Mouse (Mus musculus): ENCODE measurements around the gene Smchd1. TPM values are rescaled to one million over a fixed set of nuclear protein-coding genes. Genes with fewer than 3 reads are reported as not detected.

Smchd1 gene
- polyA plus RNA-seq, 1 experiment from 2014 or later: 64.4 TPM

DNA sequence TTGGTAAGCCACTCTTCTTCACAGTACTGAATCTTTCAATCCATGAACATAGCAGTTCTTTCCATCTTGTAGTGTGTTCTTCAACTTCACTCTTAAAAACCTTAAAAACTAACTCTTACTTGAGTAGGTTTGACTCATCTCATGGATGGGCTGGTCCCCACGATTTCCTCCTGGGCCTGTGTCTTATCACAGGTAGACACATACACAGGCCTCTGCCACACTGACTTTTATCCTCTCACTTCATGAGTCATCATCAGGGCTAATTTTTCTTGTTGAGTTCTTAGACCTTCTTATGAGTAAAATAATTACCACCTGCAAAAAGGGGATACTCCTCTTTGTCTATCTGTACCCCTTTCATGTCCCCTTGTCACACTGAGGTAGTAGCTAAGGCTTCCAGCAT lies 58.1 kb downstream of the Smchd1 start:
- H3K36me3 ChIP-seq (ENCODE audit: control insufficient read depth, insufficient read depth, low read length): peaks cover 22% of the 10 kb centered on the region
- WGBS: 94% methylated on average over 1 of the region's 1 CpGs
- no peak overlapping the region for H3K9ac ChIP-seq (ENCODE audit: low read length)
- no peak overlapping the region for H3K27ac ChIP-seq (ENCODE audit: low read depth, low read length)
- H3K27me3 ChIP-seq (replicated peaks; ENCODE audit: control insufficient read depth, insufficient read depth, low read length): no peaks in the 10 kb centered on the region
- H3K4me3 ChIP-seq (ENCODE audit: low read depth, low read length): no peak overlapping the region
- DNase-seq (ENCODE audit: low spot score): no peak
- no peak overlapping the region for H3K4me2 ChIP-seq (ENCODE audit: low read length)
- peaks cover 3% of the 10 kb centered on the region; the same call in 1 of the 2 replicates for H3K9me3 ChIP-seq (replicated peaks; ENCODE audit: control insufficient read depth, low read length)
- H3K4me1 ChIP-seq (ENCODE audit: control insufficient read depth, insufficient read depth, low read length): no peaks in the 10 kb centered on the region
- no peak for ATAC-seq

DNA sequence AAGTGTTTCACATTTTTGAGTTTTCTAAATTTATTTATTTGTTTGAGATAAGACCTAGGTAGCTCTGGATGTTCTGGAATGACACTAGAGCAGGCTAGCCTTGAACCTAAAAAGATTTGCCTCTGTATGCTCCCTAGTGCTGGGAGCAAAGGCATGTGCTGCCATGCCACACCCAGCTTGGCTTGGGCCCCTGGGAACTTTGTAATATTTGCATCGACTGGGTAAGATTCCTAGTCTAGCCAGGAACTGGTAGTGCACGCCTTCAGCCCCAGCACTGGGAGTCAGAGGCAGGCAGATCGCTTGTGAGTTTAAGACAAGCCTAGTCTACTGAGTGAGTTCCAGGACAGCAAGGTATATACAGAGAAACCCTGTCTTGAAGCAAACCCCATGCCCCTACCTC lies 87.7 kb downstream of the Smchd1 start:
- DNase-seq (ENCODE audit: low spot score) (no peak), ATAC-seq (no peak)
- H3K4me1 ChIP-seq (ENCODE audit: control insufficient read depth, insufficient read depth, low read length): no peaks in the 10 kb centered on the region
- 88% methylated on average over 3 of the region's 3 CpGs for WGBS
- H3K4me3 ChIP-seq (ENCODE audit: low read depth, low read length): no peak overlapping the region
- H3K36me3 ChIP-seq (ENCODE audit: control insufficient read depth, insufficient read depth, low read length): peaks cover 41% of the 10 kb centered on the region
- H3K9me3 ChIP-seq (replicated peaks; ENCODE audit: control insufficient read depth, low read length): no peaks in the 10 kb centered on the region
- no peak overlapping the region for H3K4me2 ChIP-seq (ENCODE audit: low read length)
- H3K27ac ChIP-seq (ENCODE audit: low read depth, low read length): no peak overlapping the region
- no peak overlapping the region for H3K9ac ChIP-seq (ENCODE audit: low read length)
- no peaks in the 10 kb centered on the region for H3K27me3 ChIP-seq (replicated peaks; ENCODE audit: control insufficient read depth, insufficient read depth, low read length)

DNA sequence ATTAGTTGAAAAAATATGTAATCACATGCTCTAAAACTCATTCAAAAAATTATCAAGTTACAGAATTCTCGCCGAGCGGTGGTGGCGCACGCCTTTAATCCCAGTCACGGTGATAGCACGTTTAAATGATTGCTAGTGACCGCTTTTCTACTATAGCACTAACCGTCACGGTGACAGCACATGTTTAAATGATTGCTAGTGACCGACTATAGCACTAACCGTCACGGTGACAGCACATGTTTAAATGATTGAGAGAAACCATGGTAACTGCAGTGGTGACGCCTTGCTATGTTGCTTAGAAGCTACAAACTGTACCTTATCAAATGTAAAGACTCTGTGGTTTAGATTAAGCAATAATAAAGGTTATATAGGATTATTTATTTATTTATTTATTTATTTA lies 94.8 kb downstream of the Smchd1 start:
- no peak for DNase-seq (ENCODE audit: low spot score)

GRCm38 (mm10) chr17:71377901-71378300 lies 97.2 kb downstream of the Smchd1 start:
- Histone ChIP-seq H3K4me3 (ENCODE audit: low read depth, low read length) (no peak overlapping the region), H3K36me3 (ENCODE audit: control insufficient read depth, insufficient read depth, low read length) (peaks cover 32% of the 10 kb centered on the region), H3K4me2 (ENCODE audit: low read length) (no peak overlapping the region), H3K27ac (ENCODE audit: low read depth, low read length) (no peak overlapping the region), H3K4me1 (ENCODE audit: control insufficient read depth, insufficient read depth, low read length) (no peaks in the 10 kb centered on the region), H3K9me3 (replicated peaks; ENCODE audit: control insufficient read depth, low read length) (no peaks in the 10 kb centered on the region), H3K9ac (ENCODE audit: low read length) (no peak overlapping the region), H3K27me3 (replicated peaks; ENCODE audit: control insufficient read depth, insufficient read depth, low read length) (no peaks in the 10 kb centered on the region)
- 88% methylated on average over 4 of the region's 4 CpGs for WGBS
- DNase-seq (ENCODE audit: low spot score) (no peak), ATAC-seq (no peak)

More for the DNA sequence above, 94.8 kb downstream of the Smchd1 start:
- Histone ChIP-seq H3K36me3 (ENCODE audit: control insufficient read depth, insufficient read depth, low read length) (peaks cover 29% of the 10 kb centered on the region), H3K27me3 (replicated peaks; ENCODE audit: control insufficient read depth, insufficient read depth, low read length) (no peaks in the 10 kb centered on the region), H3K9ac (ENCODE audit: low read length) (no peak overlapping the region), H3K9me3 (replicated peaks; ENCODE audit: control insufficient read depth, low read length) (no peaks in the 10 kb centered on the region), H3K4me1 (ENCODE audit: control insufficient read depth, insufficient read depth, low read length) (no peaks in the 10 kb centered on the region), H3K4me2 (ENCODE audit: low read length) (no peak overlapping the region), H3K27ac (ENCODE audit: low read depth, low read length) (no peak overlapping the region), H3K4me3 (ENCODE audit: low read depth, low read length) (no peak overlapping the region)
- ATAC-seq: no peak
- 95% methylated on average over 14 of the region's 14 CpGs for WGBS

DNA sequence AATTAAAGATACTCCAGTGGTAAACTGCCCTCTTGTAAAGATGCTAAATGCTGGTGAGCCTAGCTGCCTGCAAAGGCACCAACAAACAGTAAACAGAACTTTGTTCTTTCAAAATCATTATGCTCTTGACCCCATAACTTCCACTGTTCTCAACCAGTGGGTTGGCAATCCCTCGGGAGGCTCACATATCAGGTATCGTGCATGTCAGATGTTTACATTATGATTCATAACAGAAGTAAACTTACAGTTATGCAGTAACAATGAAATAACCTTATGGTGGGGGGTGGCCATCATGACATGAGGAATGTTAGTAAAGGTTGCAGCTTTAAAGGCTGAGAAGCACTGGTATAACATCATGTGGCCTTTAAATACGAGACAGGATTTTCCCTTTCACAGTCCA lies 119.6 kb downstream of the Smchd1 start:
- Histone ChIP-seq H3K4me1 (ENCODE audit: control insufficient read depth, insufficient read depth, low read length) (no peaks in the 10 kb centered on the region), H3K4me2 (ENCODE audit: low read length) (no peak overlapping the region), H3K27me3 (replicated peaks; ENCODE audit: control insufficient read depth, insufficient read depth, low read length) (no peaks in the 10 kb centered on the region), H3K36me3 (ENCODE audit: control insufficient read depth, insufficient read depth, low read length) (peaks cover 52% of the 10 kb centered on the region), H3K4me3 (ENCODE audit: low read depth, low read length) (no peak overlapping the region), H3K27ac (ENCODE audit: low read depth, low read length) (no peak overlapping the region), H3K9ac (ENCODE audit: low read length) (no peak overlapping the region), H3K9me3 (replicated peaks; ENCODE audit: control insufficient read depth, low read length) (no peaks in the 10 kb centered on the region)
- 92% methylated on average over 3 of the region's 3 CpGs for WGBS
- no peak for ATAC-seq
- no peak for DNase-seq (ENCODE audit: low spot score)

GRCm38 (mm10) chr17:71354205-71354604 lies 120.9 kb downstream of the Smchd1 start:
- DNase-seq (ENCODE audit: low spot score): no peak
- Histone ChIP-seq H3K4me1 (ENCODE audit: control insufficient read depth, insufficient read depth, low read length) (no peaks in the 10 kb centered on the region), H3K4me3 (ENCODE audit: low read depth, low read length) (no peak overlapping the region), H3K4me2 (ENCODE audit: low read length) (no peak overlapping the region), H3K36me3 (ENCODE audit: control insufficient read depth, insufficient read depth, low read length) (peaks cover 42% of the 10 kb centered on the region), H3K27ac (ENCODE audit: low read depth, low read length) (no peak overlapping the region), H3K9ac (ENCODE audit: low read length) (no peak overlapping the region), H3K9me3 (replicated peaks; ENCODE audit: control insufficient read depth, low read length) (no peaks in the 10 kb centered on the region), H3K27me3 (replicated peaks; ENCODE audit: control insufficient read depth, insufficient read depth, low read length) (no peaks in the 10 kb centered on the region)
- WGBS: 95% methylated on average over 11 of the region's 11 CpGs
- ATAC-seq: no peak

DNA sequence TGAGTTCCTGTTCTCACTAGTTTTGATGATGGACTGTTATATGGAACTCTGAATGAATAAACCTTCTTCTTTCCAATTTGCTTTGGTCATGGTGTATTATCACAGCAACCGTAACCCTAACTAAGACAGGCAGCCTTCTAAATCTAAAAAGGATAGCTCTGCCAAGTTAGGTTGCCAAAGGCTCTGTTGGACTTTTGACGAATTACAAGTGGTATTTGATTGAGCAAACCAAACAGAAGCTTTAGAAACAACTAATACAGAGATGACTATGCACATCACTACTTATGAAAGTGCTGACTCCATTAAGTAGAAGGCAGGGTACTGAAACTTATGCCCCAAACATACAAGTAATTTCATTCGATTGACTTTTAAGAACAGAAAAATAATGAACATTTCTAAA lies 127.0 kb downstream of the Smchd1 start:
- Histone ChIP-seq H3K4me2 (ENCODE audit: low read length) (no peak overlapping the region), H3K9ac (ENCODE audit: low read length) (no peak overlapping the region), H3K4me3 (ENCODE audit: low read depth, low read length) (no peak overlapping the region), H3K27ac (ENCODE audit: low read depth, low read length) (no peak overlapping the region), H3K9me3 (replicated peaks; ENCODE audit: control insufficient read depth, low read length) (no peaks in the 10 kb centered on the region), H3K27me3 (replicated peaks; ENCODE audit: control insufficient read depth, insufficient read depth, low read length) (no peaks in the 10 kb centered on the region), H3K4me1 (ENCODE audit: control insufficient read depth, insufficient read depth, low read length) (no peaks in the 10 kb centered on the region), H3K36me3 (ENCODE audit: control insufficient read depth, insufficient read depth, low read length) (peaks cover 53% of the 10 kb centered on the region)
- 94% methylated on average over 3 of the region's 3 CpGs for WGBS
- DNase-seq (ENCODE audit: low spot score) (no peak), ATAC-seq (no peak)

DNA sequence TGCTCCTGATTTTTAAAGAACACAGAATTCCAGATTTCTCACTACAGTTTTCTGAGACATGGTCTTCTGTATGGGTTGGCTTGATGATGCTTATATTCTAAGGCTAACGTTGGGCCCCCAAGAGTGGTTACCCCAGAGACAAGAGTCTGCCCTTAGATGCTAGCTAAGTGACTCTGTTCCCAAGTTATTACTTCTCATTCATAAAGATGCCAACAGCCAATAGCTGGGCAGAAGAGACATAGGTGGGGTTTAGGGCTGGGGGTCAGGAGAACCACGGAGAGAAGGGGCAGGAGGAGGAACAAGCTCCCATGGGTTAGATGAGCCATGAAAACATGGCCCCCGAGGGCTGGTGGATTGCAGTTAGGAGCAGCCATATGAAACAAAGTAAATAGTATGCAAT lies 133.1 kb downstream of the Smchd1 start:
- Histone ChIP-seq H3K4me1 (ENCODE audit: control insufficient read depth, insufficient read depth, low read length) (no peaks in the 10 kb centered on the region), H3K36me3 (ENCODE audit: control insufficient read depth, insufficient read depth, low read length) (peaks cover 19% of the 10 kb centered on the region; the same call in 1 of the 2 replicates), H3K27ac (ENCODE audit: low read depth, low read length) (no peak overlapping the region), H3K9ac (ENCODE audit: low read length) (no peak overlapping the region), H3K27me3 (replicated peaks; ENCODE audit: control insufficient read depth, insufficient read depth, low read length) (no peaks in the 10 kb centered on the region), H3K9me3 (replicated peaks; ENCODE audit: control insufficient read depth, low read length) (no peaks in the 10 kb centered on the region), H3K4me2 (ENCODE audit: low read length) (no peak overlapping the region), H3K4me3 (ENCODE audit: low read depth, low read length) (no peak overlapping the region)
- ATAC-seq (no peak), DNase-seq (ENCODE audit: low spot score) (no peak)
- WGBS: 90% methylated on average over 3 of the region's 3 CpGs

DNA sequence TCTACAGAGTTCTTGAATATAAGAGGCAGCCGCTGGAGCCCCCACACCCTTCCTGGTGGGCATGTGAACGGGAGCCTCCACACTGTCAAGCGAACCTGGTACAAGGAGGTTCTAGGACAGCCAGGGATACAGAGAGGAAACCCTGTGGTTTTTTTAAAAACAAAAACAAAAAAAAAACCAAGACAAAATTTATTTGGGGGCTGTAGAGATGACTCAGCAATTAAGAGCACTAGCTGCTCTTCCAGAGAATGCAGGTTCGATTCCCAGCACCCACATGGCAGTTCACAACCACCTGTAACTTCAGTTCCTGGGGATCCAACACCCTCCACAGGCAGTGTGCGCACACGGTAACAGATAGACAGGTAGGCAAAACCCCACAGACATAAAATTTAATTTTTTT lies 136.5 kb downstream of the Smchd1 start:
- WGBS: 95% methylated on average over 6 of the region's 6 CpGs

More for the DNA sequence above, 136.5 kb downstream of the Smchd1 start:
- ATAC-seq (no peak), DNase-seq (ENCODE audit: low spot score) (no peak)
- H3K4me3 ChIP-seq (ENCODE audit: low read depth, low read length): no peak overlapping the region
- H3K4me2 ChIP-seq (ENCODE audit: low read length): no peak overlapping the region
- H3K36me3 ChIP-seq (ENCODE audit: control insufficient read depth, insufficient read depth, low read length): peaks cover 5% of the 10 kb centered on the region; the same call in 1 of the 2 replicates
- H3K27ac ChIP-seq (ENCODE audit: low read depth, low read length): no peak overlapping the region
- H3K9ac ChIP-seq (ENCODE audit: low read length): no peak overlapping the region
- H3K27me3 ChIP-seq (replicated peaks; ENCODE audit: control insufficient read depth, insufficient read depth, low read length): no peaks in the 10 kb centered on the region
- no peaks in the 10 kb centered on the region for H3K4me1 ChIP-seq (ENCODE audit: control insufficient read depth, insufficient read depth, low read length)
- no peaks in the 10 kb centered on the region for H3K9me3 ChIP-seq (replicated peaks; ENCODE audit: control insufficient read depth, low read length)

All from forebrain, embryonic 14.5 days (tissue).